Mouse (Mus musculus): ENCODE data around the gene Rplp2. TPM values are rescaled to one million over a fixed set of nuclear protein-coding genes. Genes with fewer than 3 reads are reported as not detected.

The Rplp2 gene
- polyA plus RNA-seq, 1 experiment from 2014 or later: 1,526 TPM

GRCm38 (mm10) chr7:141475011-141475804 is 28.0 kb downstream of the Rplp2 start, which contains the start of the genes Polr2l and Tspan4:
Polr2l (minus strand) TSS chr7:141475132.
Tspan4 (plus strand) TSS chr7:141475240.
- Histone ChIP-seq H3K4me2 (replicated peaks) (peak within 1 kb of the TSS; percentile 83), H3K9ac (peak within 1 kb of the TSS; percentile 79), H3K36me3 (peaks cover 17% of the 10 kb centered on the region), H3K27me3 (replicated peaks) (no peaks in the 10 kb centered on the region), H3K9me3 (no peaks in the 10 kb centered on the region), H3K4me1 (replicated peaks) (peaks cover 42% of the 10 kb centered on the region), H3K27ac (peak within 1 kb of the TSS; percentile 97), H3K4me3 (replicated peaks) (peak within 1 kb of the TSS; percentile 69)
- under 1% methylated on average over 87 of the region's 87 CpGs for WGBS
- peak; percentile 82 for ATAC-seq

- peak overlapping the region; percentile 97 for H3K27ac ChIP-seq
- under 1% methylated on average over 12 of the region's 12 CpGs for WGBS
- ATAC-seq: peak; percentile 3
- H3K4me1 ChIP-seq (replicated peaks): peaks cover 42% of the 10 kb centered on the region
- H3K4me3 ChIP-seq (replicated peaks): peak overlapping the region; percentile 69
- H3K9me3 ChIP-seq: no peaks in the 10 kb centered on the region
- H3K27me3 ChIP-seq (replicated peaks): no peaks in the 10 kb centered on the region
- peaks cover 11% of the 10 kb centered on the region; the same call in 1 of the 2 replicates for H3K36me3 ChIP-seq
- peak overlapping the region; percentile 79 for H3K9ac ChIP-seq
- H3K4me2 ChIP-seq (replicated peaks): peak overlapping the region; percentile 83
Measured at GRCm38 (mm10) chr7:141475805-141476158, 28.6 kb downstream of the Rplp2 start.

- peak; percentile 73 for ATAC-seq
- under 1% methylated on average over 17 of the region's 17 CpGs for WGBS
- H3K4me1 ChIP-seq (replicated peaks): peaks cover 47% of the 10 kb centered on the region
Measured at GRCm38 (mm10) chr7:141476226-141476980, 29.2 kb downstream of the Rplp2 start.

GRCm38 (mm10) chr7:141476981-141477370 is 29.8 kb downstream of the Rplp2 start:
- Histone ChIP-seq H3K27me3 (replicated peaks) (peaks cover 3% of the 10 kb centered on the region), H3K36me3 (peaks cover 3% of the 10 kb centered on the region; the same call in 1 of the 2 replicates), H3K4me1 (replicated peaks) (peaks cover 53% of the 10 kb centered on the region), H3K4me3 (replicated peaks) (peak overlapping the region; percentile 69), H3K27ac (peak overlapping the region; percentile 97), H3K4me2 (replicated peaks) (peak overlapping the region; percentile 83), H3K9ac (peak overlapping the region; percentile 79), H3K9me3 (no peaks in the 10 kb centered on the region)
- 11% methylated on average over 7 of the region's 7 CpGs for WGBS
- ATAC-seq: no peak

More at GRCm38 (mm10) chr7:141476226-141476980, 29.2 kb downstream of the Rplp2 start:
- H3K9ac ChIP-seq: peak overlapping the region; percentile 79
- peak overlapping the region; percentile 83 for H3K4me2 ChIP-seq (replicated peaks)
- H3K27ac ChIP-seq: peak overlapping the region; percentile 97
- no peaks in the 10 kb centered on the region for H3K9me3 ChIP-seq
- no peaks in the 10 kb centered on the region for H3K27me3 ChIP-seq (replicated peaks)
- peak overlapping the region; percentile 69 for H3K4me3 ChIP-seq (replicated peaks)
- peaks cover 5% of the 10 kb centered on the region; the same call in 1 of the 2 replicates for H3K36me3 ChIP-seq

- no peak for ATAC-seq
- Histone ChIP-seq H3K4me3 (replicated peaks) (no peak overlapping the region), H3K27me3 (replicated peaks) (peaks cover 10% of the 10 kb centered on the region), H3K9me3 (no peaks in the 10 kb centered on the region), H3K9ac (peak overlapping the region; percentile 79; the same call in 1 of the 2 replicates), H3K27ac (peak overlapping the region; percentile 97), H3K36me3 (peaks cover under 1% of the 10 kb centered on the region; the same call in 1 of the 2 replicates), H3K4me2 (replicated peaks) (peak overlapping the region; percentile 83), H3K4me1 (replicated peaks) (peaks cover 60% of the 10 kb centered on the region)
- WGBS: 27% methylated on average over 4 of the region's 4 CpGs
Measured at GRCm38 (mm10) chr7:141477578-141478269, 30.6 kb downstream of the Rplp2 start.

GRCm38 (mm10) chr7:141478270-141478748 is 31.1 kb downstream of the Rplp2 start:
- Histone ChIP-seq H3K4me2 (replicated peaks) (peak overlapping the region; percentile 83; the same call in 1 of the 2 replicates), H3K4me1 (replicated peaks) (peaks cover 61% of the 10 kb centered on the region)
- 47% methylated on average over 5 of the region's 5 CpGs for whole genome bisulfite sequencing

GRCm38 (mm10) chr7:141480842-141481497 is 33.8 kb downstream of the Rplp2 start:
- Histone ChIP-seq H3K27ac (no peak overlapping the region), H3K9ac (peak overlapping the region; percentile 48; the same call in 1 of the 2 replicates), H3K4me1 (replicated peaks) (peaks cover 44% of the 10 kb centered on the region), H3K9me3 (no peaks in the 10 kb centered on the region), H3K4me2 (replicated peaks) (peak overlapping the region; percentile 99), H3K27me3 (replicated peaks) (peaks cover 11% of the 10 kb centered on the region), H3K4me3 (replicated peaks) (peak overlapping the region; percentile 57), H3K36me3 (no peaks in the 10 kb centered on the region)
- peak; percentile 39 for ATAC-seq
- 11% methylated on average over 10 of the region's 10 CpGs for WGBS

More at GRCm38 (mm10) chr7:141478270-141478748, 31.1 kb downstream of the Rplp2 start:
- H3K4me3 ChIP-seq (replicated peaks): no peak overlapping the region
- 0 out of 2 replicates have a peak overlapping the region, but pooled peaks have one; percentile 1 for H3K9ac ChIP-seq
- no peaks in the 10 kb centered on the region for H3K9me3 ChIP-seq
- H3K27me3 ChIP-seq (replicated peaks): peaks cover 11% of the 10 kb centered on the region
- H3K27ac ChIP-seq: peak overlapping the region; percentile 97
- H3K36me3 ChIP-seq: no peaks in the 10 kb centered on the region
- no peak for ATAC-seq

- H3K4me1 ChIP-seq (replicated peaks): peaks cover 38% of the 10 kb centered on the region
- H3K4me3 ChIP-seq (replicated peaks): peak overlapping the region; percentile 57
- ATAC-seq: peak; percentile 15; the same call in 1 of the 2 replicates
- peak overlapping the region; percentile 99 for H3K4me2 ChIP-seq (replicated peaks)
- H3K9me3 ChIP-seq: no peaks in the 10 kb centered on the region
- H3K36me3 ChIP-seq: no peaks in the 10 kb centered on the region
- H3K27ac ChIP-seq: no peak overlapping the region
- peak overlapping the region; percentile 48 for H3K9ac ChIP-seq
- WGBS: under 1% methylated on average over 70 of the region's 81 CpGs
- H3K27me3 ChIP-seq (replicated peaks): peaks cover 11% of the 10 kb centered on the region
Measured at GRCm38 (mm10) chr7:141481498-141482401, 34.6 kb downstream of the Rplp2 start.

- peak overlapping the region; percentile 48 for H3K9ac ChIP-seq
- H3K9me3 ChIP-seq: no peaks in the 10 kb centered on the region
- no peak for ATAC-seq
- no peaks in the 10 kb centered on the region for H3K36me3 ChIP-seq
- H3K4me1 ChIP-seq (replicated peaks): peaks cover 29% of the 10 kb centered on the region
- 13% methylated on average over 11 of the region's 11 CpGs for WGBS
- peak overlapping the region; percentile 57 for H3K4me3 ChIP-seq (replicated peaks)
- H3K27ac ChIP-seq: no peak overlapping the region
- peak overlapping the region; percentile 99 for H3K4me2 ChIP-seq (replicated peaks)
- peaks cover 11% of the 10 kb centered on the region for H3K27me3 ChIP-seq (replicated peaks)
Measured at GRCm38 (mm10) chr7:141482531-141483024, 35.4 kb downstream of the Rplp2 start.

GRCm38 (mm10) chr7:141483114-141483653 is 36.0 kb downstream of the Rplp2 start:
- no peaks in the 10 kb centered on the region for H3K9me3 ChIP-seq
- H3K9ac ChIP-seq: no peak overlapping the region
- no peak overlapping the region for H3K4me3 ChIP-seq (replicated peaks)
- ATAC-seq: no peak
- peaks cover 11% of the 10 kb centered on the region for H3K27me3 ChIP-seq (replicated peaks)
- peaks cover 23% of the 10 kb centered on the region for H3K4me1 ChIP-seq (replicated peaks)
- H3K36me3 ChIP-seq: no peaks in the 10 kb centered on the region
- WGBS: 75% methylated on average over 6 of the region's 6 CpGs
- no peak overlapping the region for H3K4me2 ChIP-seq (replicated peaks)
- H3K27ac ChIP-seq: no peak overlapping the region
